Mouse (Mus musculus) CD4-positive, CD25-positive, alpha-beta regulatory T cell, adult 9 weeks (primary cell): ENCODE measurements around the gene Adarb2. TPM values are rescaled to one million over a fixed set of nuclear protein-coding genes. Genes with fewer than 3 reads are reported as not detected.

ENCODE experiments used
- polyA plus RNA-seq: library from polyadenylated mRNA; unstranded; fragments of 100-300 nt; shearing (Covaris generic); gene quantifications from one replicate; pipeline ENCODE4 v1.2.1, GENCODE M21; 2017

The Adarb2 gene
- not detected for polyA plus RNA-seq

GRCm38 (mm10) chr13:8202681-8203476 is at the start of gene Adarb2:
TSS of gene Adarb2 (plus strand) at chr13:8202866.

